Mouse (Mus musculus) CH12.LX (cell line): ENCODE measurements around the gene Ufsp1. TPM values are rescaled to one million over a fixed set of nuclear protein-coding genes. Genes with fewer than 3 reads are reported as not detected.

Experiments used
- DNase-seq: peaks from one replicate; pipeline ENCODE4 v3.0.0-alpha.2; 2013; ENCODE audit errors: extremely low read depth
- H3K27ac ChIP-seq: 2 replicates; pipeline ENCODE4 v1.5.1; 2012; ENCODE audit warnings: low read depth, mild to moderate bottlenecking, control low read depth, moderate library complexity; ENCODE audit not compliant: insufficient read depth
- H3K27me3 ChIP-seq: replicated peaks from 2 replicates; pipeline ENCODE3; 2012; ENCODE audit warnings: inconsistent platforms
- H3K36me3 ChIP-seq, 2 experiments: replicated peaks in 1 of 2; 2 replicates each; pipeline versions ENCODE3 to v1.6.1; 2012; ENCODE audit warnings: inconsistent platforms in 1 of 2, low read length in 1 of 2, mild to moderate bottlenecking in 1 of 2, mixed read lengths in 1 of 2, moderate library complexity in 1 of 2; ENCODE audit not compliant: control insufficient read depth in 1 of 2, insufficient read depth in 1 of 2
- H3K4me1 ChIP-seq, 2 experiments: 2 replicates each; pipeline ENCODE4 v1.6.1; 2012; ENCODE audit warnings: inconsistent platforms in 1 of 2, moderate library complexity in 1 of 2; ENCODE audit not compliant: insufficient read depth in 2 of 2, control insufficient read depth in 1 of 2
- H3K4me2 ChIP-seq: 2 replicates; pipeline ENCODE4 v1.6.1; 2012; ENCODE audit warnings: low read depth, mild to moderate bottlenecking, control low read depth; ENCODE audit not compliant: poor library complexity, insufficient read depth, severe bottlenecking
- H3K4me3 ChIP-seq, 3 experiments: fragments of 150-350 bp in 1 of 3; sonication (generic) in 1 of 3; replicated peaks in 1 of 3; 2 replicates each; pipeline versions ENCODE3 to v1.5.1; 2011 to 2012; ENCODE audit warnings: low read depth in 2 of 3, low read length in 2 of 3, mild to moderate bottlenecking in 2 of 3, moderate library complexity in 2 of 3, control low read depth in 1 of 3, improper control_type of control experiment in 1 of 3, inconsistent platforms in 1 of 3, mixed read lengths in 1 of 3; ENCODE audit not compliant: poor library complexity in 1 of 3
- H3K79me2 ChIP-seq: replicated peaks from 2 replicates; pipeline ENCODE4 v1.6.1; 2012; ENCODE audit warnings: mild to moderate bottlenecking, moderate library complexity; ENCODE audit not compliant: control insufficient read depth, poor library complexity, insufficient read depth, severe bottlenecking; ENCODE audit errors: extremely low read depth
- H3K9ac ChIP-seq: 2 replicates; pipeline ENCODE4 v1.6.1; 2012; ENCODE audit warnings: low read depth, mild to moderate bottlenecking, control low read depth, moderate library complexity; ENCODE audit not compliant: insufficient read depth
- H3K9me3 ChIP-seq: replicated peaks from 2 replicates; pipeline ENCODE3; 2012; ENCODE audit warnings: low read length, inconsistent platforms, mixed read lengths
- BHLHE40 ChIP-seq: IDR thresholded peaks from 2 replicates; pipeline ENCODE4 v1.6.1; 2011; ENCODE audit warnings: mild to moderate bottlenecking, low read depth, low read length, improper control_type of control experiment
- CTCF ChIP-seq, 2 experiments: IDR thresholded peaks in 1 of 2; conservative IDR thresholded peaks in 1 of 2; 2 replicates each; pipeline ENCODE4 v1.5.1; 2011 to 2012; ENCODE audit warnings: low read depth in 2 of 2, low read length in 2 of 2, improper control_type of control experiment in 1 of 2, inconsistent platforms in 1 of 2, mild to moderate bottlenecking in 1 of 2, moderate library complexity in 1 of 2
- ETS1 ChIP-seq: conservative IDR thresholded peaks from 2 replicates; pipeline ENCODE4 v1.6.1; 2012; ENCODE audit warnings: low read depth, mild to moderate bottlenecking, inconsistent platforms, low read length, improper control_type of control experiment, moderate library complexity
- GABPA ChIP-seq: IDR thresholded peaks from 2 replicates; pipeline ENCODE4 v1.6.1; 2012; ENCODE audit warnings: low read depth, low read length, improper control_type of control experiment, inconsistent platforms; ENCODE audit not compliant: insufficient replicate concordance
- IRF4 ChIP-seq: IDR thresholded peaks from 2 replicates; pipeline ENCODE4 v1.6.1; 2014; ENCODE audit warnings: low read depth, mild to moderate bottlenecking, inconsistent platforms, low read length, improper control_type of control experiment
- KAT2A ChIP-seq: IDR thresholded peaks from 2 replicates; pipeline ENCODE4 v1.6.1; 2012; ENCODE audit warnings: low read length, improper control_type of control experiment, inconsistent platforms; ENCODE audit not compliant: insufficient replicate concordance
- MAFK ChIP-seq: IDR thresholded peaks from 2 replicates; pipeline ENCODE4 v1.6.1; 2011; ENCODE audit warnings: low read length, improper control_type of control experiment; ENCODE audit not compliant: insufficient replicate concordance
- MAZ ChIP-seq: IDR thresholded peaks from 2 replicates; pipeline ENCODE4 v1.6.1; 2012; ENCODE audit warnings: low read depth, mild to moderate bottlenecking, inconsistent platforms, low read length, improper control_type of control experiment, moderate library complexity
- MEF2A ChIP-seq: IDR thresholded peaks from 2 replicates; pipeline ENCODE4 v1.6.1; 2014; ENCODE audit warnings: low read depth, mild to moderate bottlenecking, inconsistent platforms, low read length, improper control_type of control experiment, borderline replicate concordance
- MYC ChIP-seq: IDR thresholded peaks from 2 replicates; pipeline ENCODE4 v1.6.1; 2011; ENCODE audit warnings: low read depth, mild to moderate bottlenecking, improper control_type of control experiment, low read length
- NELFE ChIP-seq: IDR thresholded peaks from 2 replicates; pipeline ENCODE4 v1.6.1; 2011; ENCODE audit warnings: low read depth, low read length, improper control_type of control experiment
- RAD21 ChIP-seq: IDR thresholded peaks from 2 replicates; pipeline ENCODE4 v1.6.1; 2011; ENCODE audit warnings: low read depth, mild to moderate bottlenecking, low read length, improper control_type of control experiment, moderate library complexity
- TBP ChIP-seq: conservative IDR thresholded peaks from 2 replicates; pipeline ENCODE4 v1.6.1; 2011; ENCODE audit warnings: low read depth, low read length, improper control_type of control experiment
- USF2 ChIP-seq: conservative IDR thresholded peaks from 2 replicates; pipeline ENCODE4 v1.6.1; 2011; ENCODE audit warnings: low read depth, low read length, improper control_type of control experiment
- dilution Hi-C: fragments of 300-500 bp; cut with MboI; formaldehyde crosslinking; loops from 2 replicates; pipeline ENCODE4 v1.14.3; 2020; ENCODE audit warnings: low sequenced_read_pairs; ENCODE audit not compliant: extremely low pct_unique_long_range_greater_than_20kb, extremely low pct_ligation_motif_present
- in situ Hi-C: fragments of 300-500 bp; cut with MboI; formaldehyde crosslinking; loops from 3 replicates; pipeline ENCODE4 v1.14.3; 2019; ENCODE audit warnings: low sequenced_read_pairs, low pct_ligation_motif_present, low pct_unique_long_range_greater_than_20kb, mixed read lengths
- polyA plus RNA-seq: library from polyadenylated mRNA; unstranded; fragments of >175 nt; gene quantifications from 2 replicates; pipeline ENCODE4 v1.2.1, GENCODE M21; 2012; ENCODE audit warnings: low read depth; ENCODE audit not compliant: insufficient read length
- total RNA-seq, 2 experiments: library from RNA; depleted of rRNA; stranded (reverse); fragments of 300-350 nt in 1 of 2; fragments of >200 nt in 1 of 2; gene quantifications; 2 replicates each; pipeline ENCODE4 v1.2.3; 2012 to 2014

Ufsp1 gene
- total and polyA plus RNA-seq, 3 experiments: 0.91 to 5.2 (median 2.9) TPM

GRCm38 (mm10) chr5:137294744-137295093 is 290 bp downstream of the Ufsp1 start:
- Histone ChIP-seq H3K4me1 (peaks cover 11 to 31% of the 10 kb centered on the region in 2 experiments; a peak in 3 of 4 replicates), H3K4me2 (peak overlapping the region; percentile 48), H3K4me3 (peak overlapping the region; percentile 60 to 72 (median 65)), H3K27me3 (peaks cover 7% of the 10 kb centered on the region), H3K27ac (peak overlapping the region; percentile 58), H3K79me2 (no peaks in the 10 kb centered on the region), H3K9ac (peak overlapping the region; percentile 68), H3K9me3 (no peaks in the 10 kb centered on the region), H3K36me3 (peaks cover 49 to 51% of the 10 kb centered on the region in 2 experiments)
- DNase-seq: no peak
- TF ChIP-seq BHLHE40 (no peak), MEF2A (no peak), ETS1 (no peak), RAD21 (no peak), MAFK (no peak), GABPA (no peak)
- dilution Hi-C loops: no loop called here
- in situ Hi-C loops: no loop called here

GRCm38 (mm10) chr5:137295296-137295695 is 867 bp downstream of the Ufsp1 start:
- H3K4me2 ChIP-seq: no peak overlapping the region
- TF ChIP-seq MYC (no peak), MEF2A (no peak), KAT2A (no peak), ETS1 (no peak), MAZ (no peak), CTCF (conservative IDR thresholded peaks at IDR 0.05 in 1 of 2, IDR thresholded peaks at IDR 0.05 in 1 of 2; ENCODE audit: low read depth in 2 of 2, low read length in 2 of 2) (no peak)
- in situ Hi-C loops: no loop called here
- peaks cover 55 to 57% of the 10 kb centered on the region in 2 experiments for H3K36me3 ChIP-seq
- H3K9me3 ChIP-seq: no peaks in the 10 kb centered on the region
- dilution Hi-C loops: no loop called here
- no peak overlapping the region for H3K27ac ChIP-seq
- no peak for DNase-seq
- peaks cover 1% of the 10 kb centered on the region for H3K27me3 ChIP-seq
- H3K9ac ChIP-seq: no peak overlapping the region
- peaks cover 9 to 25% of the 10 kb centered on the region in 2 experiments; a peak in 3 of 4 replicates for H3K4me1 ChIP-seq
- peak overlapping the region in 1 of 3 experiments; percentile 72 for H3K4me3 ChIP-seq
- H3K79me2 ChIP-seq: no peaks in the 10 kb centered on the region

GRCm38 (mm10) chr5:137295712-137296111 is 1.3 kb downstream of the Ufsp1 start:
- H3K79me2 ChIP-seq: no peaks in the 10 kb centered on the region; the same call in 1 of the 2 replicates
- peaks cover 59 to 61% of the 10 kb centered on the region in 2 experiments for H3K36me3 ChIP-seq
- DNase-seq: no peak
- dilution Hi-C loops: no loop called here
- no peak overlapping the region for H3K4me3 ChIP-seq
- no peak overlapping the region for H3K27ac ChIP-seq
- in situ Hi-C loops: no loop called here
- no peak for TF ChIP-seq USF2
- no peak for TF ChIP-seq CTCF (conservative IDR thresholded peaks at IDR 0.05 in 1 of 2, IDR thresholded peaks at IDR 0.05 in 1 of 2; ENCODE audit: low read depth in 2 of 2, low read length in 2 of 2)
- no peak for TF ChIP-seq NELFE
- no peak for TF ChIP-seq TBP
- TF ChIP-seq IRF4: no peak
- no peaks in the 10 kb centered on the region for H3K9me3 ChIP-seq
- H3K27me3 ChIP-seq: no peaks in the 10 kb centered on the region
- peaks cover 6 to 21% of the 10 kb centered on the region in 2 experiments; a peak in 3 of 4 replicates for H3K4me1 ChIP-seq
- H3K9ac ChIP-seq: no peak overlapping the region
- H3K4me2 ChIP-seq: no peak overlapping the region
